Mouse (Mus musculus) right cerebral cortex, adult 18-20 months (tissue): ENCODE results near the gene Adcy5.

Source experiments
- DNase-seq: peaks from one replicate; pipeline ENCODE4 v3.0.0; 2022; ENCODE audit warnings: mixed read lengths

Gene Adcy5

GRCm38 (mm10) chr16:35208796-35209195, 54.1 kb downstream of the Adcy5 start:
- DNase-seq = no peak

DNA sequence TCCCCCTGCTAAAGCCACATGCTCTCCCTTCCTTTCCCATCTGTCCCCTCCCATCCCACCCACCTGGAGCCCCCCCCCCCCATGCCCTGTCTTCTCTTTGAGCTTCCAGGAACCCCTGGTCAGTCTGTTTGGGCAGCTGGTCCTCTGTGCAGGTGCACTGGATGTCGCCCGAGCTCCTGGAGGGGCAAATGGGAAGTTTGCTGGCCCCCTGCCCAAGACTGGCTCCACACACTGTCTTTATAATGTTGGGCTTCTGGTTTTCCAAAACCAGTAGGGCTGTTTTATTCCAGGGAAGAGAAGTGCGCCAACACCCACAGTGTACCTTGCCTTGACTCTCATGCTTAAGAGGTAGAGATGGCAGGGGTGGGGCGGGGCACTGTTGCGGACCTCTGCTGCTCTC, 55.1 kb downstream of the Adcy5 start:
- no peak for DNase-seq

DNA sequence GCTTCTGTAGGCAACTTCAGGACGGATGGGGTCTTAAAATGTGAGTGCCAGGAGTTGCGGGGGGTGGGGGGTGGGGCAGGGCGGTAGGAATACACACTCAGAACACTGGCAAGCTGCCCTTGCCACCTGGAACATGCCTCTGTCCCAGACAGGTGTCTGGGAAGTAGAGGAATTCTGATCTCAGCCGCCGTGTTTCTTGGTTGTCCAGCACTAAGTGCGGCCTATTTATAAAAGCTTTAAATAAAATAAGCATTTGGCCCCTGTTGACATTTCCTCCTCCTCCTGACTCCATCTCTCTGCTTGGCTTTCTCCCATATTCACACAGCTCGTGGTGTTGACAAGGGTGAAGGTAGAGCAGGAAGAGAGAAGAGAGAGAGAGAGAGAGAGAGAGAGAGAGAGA, 60.4 kb downstream of the Adcy5 start:
- no peak for DNase-seq

GRCm38 (mm10) chr16:35215498-35215897, 60.8 kb downstream of the Adcy5 start:
- DNase-seq = no peak

- no peak for DNase-seq
These were observed 62.3 kb downstream of the Adcy5 start for GRCm38 (mm10) chr16:35216826-35217491.

- no peak for DNase-seq
These were observed 65.7 kb downstream of the Adcy5 start for GRCm38 (mm10) chr16:35220412-35220811.

- no peak for DNase-seq
These were observed 66.9 kb downstream of the Adcy5 start for GRCm38 (mm10) chr16:35221581-35221980.

- no peak for DNase-seq
These were observed 69.3 kb downstream of the Adcy5 start for GRCm38 (mm10) chr16:35223930-35224329.

- no peak for DNase-seq
These were observed 70.0 kb downstream of the Adcy5 start for GRCm38 (mm10) chr16:35224716-35225115.

DNA sequence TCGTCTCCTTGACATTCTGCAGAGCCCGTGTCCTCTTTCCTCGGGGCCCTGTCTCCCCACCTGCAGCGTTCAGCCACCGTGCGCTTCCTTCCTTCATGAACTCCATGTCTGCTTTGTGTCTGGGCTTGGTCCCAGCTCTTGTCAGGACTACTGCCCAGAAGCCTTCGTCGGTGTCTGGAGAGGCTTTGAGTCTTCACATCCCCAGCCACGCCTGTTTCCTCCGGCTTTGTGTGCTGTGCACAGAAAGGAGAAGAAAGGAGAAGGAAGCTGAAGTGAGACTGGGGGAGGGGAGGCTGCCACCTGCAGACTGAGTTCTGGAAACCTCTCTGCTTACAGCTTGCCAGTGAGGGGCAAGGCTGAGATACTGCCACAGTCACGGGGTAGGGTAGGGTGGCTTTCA, 74.9 kb downstream of the Adcy5 start:
- DNase-seq = no peak

GRCm38 (mm10) chr16:35232153-35232750, 77.6 kb downstream of the Adcy5 start:
- DNase-seq = no peak

DNA sequence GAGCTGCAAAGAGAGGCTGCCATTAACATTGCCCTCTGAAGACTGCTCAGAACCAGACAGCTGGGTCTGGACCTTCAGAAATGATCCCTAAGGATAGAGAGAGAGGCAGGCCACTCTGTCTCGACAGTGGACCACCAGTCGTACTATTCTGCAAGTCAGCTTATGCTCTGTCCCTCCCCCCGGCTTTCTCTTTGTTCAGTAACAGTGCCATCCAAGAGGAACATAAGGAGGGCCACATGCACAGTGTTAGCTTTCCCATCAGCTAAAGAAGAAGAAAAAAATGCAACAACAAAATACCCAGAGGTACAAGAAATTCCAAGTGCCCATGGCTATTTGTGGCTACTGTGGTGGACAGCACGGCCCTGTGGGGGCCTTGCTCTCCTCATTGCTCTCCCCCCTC, 78.7 kb downstream of the Adcy5 start:
- DNase-seq = no peak

DNA sequence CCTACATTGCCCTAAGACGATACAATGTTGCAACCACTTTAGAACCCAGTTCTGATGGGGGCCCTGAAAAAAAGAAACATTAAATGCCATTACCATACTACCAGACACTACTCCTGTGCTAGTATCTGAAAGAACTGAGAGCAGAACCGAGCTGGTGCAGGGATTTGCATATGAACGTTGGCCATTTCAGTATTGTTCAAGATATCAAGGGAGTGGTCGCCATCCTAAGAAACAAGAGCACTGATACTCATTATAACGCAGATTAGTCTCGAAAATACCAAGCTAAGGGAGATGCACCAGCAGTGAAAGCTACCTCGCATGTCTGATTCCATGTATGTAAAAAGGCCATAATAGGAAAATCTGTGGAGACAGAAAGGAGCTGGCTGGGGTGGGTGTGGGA, 82.4 kb downstream of the Adcy5 start:
- no peak for DNase-seq

DNA sequence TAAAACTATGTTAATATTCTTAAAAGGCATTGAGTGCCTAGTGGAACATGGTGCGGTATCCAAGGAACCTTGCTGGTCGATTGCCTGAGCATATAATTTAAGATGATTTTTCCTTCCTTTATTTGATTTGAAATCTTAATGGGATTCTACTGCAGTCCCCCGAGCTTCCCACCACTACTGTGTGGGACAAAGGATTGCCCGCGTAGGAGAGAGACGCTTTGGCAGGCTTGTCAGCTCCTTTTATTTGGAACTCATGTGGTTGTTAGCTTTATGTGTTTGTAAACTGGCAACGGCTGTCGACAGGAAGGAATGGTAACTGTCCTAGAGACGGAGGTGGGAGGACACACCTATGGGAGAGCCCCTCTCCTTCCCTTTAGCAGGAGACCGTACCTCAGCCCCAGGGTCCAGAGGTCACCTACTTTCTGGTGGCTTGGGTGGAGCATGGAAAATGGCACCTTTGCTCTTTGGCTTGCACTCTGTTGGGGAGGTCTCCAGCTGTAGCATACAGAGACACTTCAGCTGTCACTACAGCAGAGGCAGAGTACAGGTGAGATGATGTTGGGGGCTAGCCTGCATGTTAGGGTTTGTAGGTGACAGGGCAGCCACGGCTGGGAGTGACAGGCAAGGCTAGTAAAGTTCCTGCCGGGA, 84.8 kb downstream of the Adcy5 start:
- no peak for DNase-seq

GRCm38 (mm10) chr16:35239966-35240730, 85.5 kb downstream of the Adcy5 start:
- no peak for DNase-seq

DNA sequence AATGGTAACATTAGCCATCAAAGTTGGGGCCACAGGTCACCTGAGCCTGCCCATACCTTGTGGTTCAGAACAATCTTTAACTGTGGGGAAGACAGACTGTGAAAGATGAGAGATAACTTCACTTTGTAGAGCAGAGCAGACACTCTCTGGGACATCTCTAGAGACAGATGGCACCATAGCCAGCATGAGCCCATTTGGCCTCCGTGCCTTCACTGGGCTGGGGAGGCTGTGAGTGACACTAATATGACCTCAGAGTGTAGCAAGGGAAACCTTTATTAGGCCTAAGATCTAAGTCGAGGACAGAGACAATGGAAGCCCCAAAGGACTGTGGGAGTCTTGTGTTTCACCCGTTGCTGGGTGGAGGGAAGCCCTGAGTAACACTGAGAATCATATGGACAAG, 92.7 kb downstream of the Adcy5 start:
- DNase-seq = no peak

DNA sequence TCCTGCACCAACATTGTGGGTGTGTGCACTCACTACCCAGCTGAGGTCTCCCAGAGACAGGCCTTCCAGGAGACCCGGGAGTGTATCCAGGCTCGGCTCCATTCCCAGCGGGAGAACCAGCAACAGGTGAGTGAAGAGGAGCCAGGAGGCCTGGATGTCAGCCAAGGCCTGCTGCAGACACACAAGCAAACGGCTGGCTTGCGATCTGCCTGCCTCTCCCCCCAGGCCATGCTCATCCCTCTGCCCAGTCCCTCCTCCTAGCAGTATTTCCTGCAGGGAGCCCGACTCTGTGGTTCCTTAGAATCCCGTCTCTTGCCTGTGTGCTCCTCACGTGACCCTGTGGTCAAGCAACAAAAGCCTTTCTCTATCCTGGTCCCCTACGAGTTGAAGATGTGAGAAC, 94.1 kb downstream of the Adcy5 start:
- DNase-seq = no peak

DNA sequence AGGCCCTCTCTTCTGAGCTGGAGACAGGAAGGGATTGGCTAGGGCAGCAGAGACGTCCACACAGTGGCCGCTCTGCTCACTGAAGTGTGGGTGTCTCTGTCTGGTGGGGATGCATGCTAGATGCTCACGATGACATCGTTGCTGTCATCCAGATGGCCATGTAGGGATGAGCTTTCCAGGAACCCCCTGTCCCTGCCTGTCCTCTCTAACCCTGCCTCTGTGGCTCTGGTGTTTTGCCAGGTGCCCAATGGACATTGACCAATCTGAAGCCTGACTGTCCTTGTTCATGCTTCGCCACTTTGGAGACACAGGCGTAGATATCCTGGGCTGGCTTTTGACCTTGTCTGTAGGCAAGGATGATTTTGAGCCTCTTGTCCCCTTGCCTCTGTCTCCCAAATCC, 95.1 kb downstream of the Adcy5 start:
- DNase-seq = no peak

GRCm38 (mm10) chr16:35251690-35252089, 97.0 kb downstream of the Adcy5 start:
- DNase-seq = no peak

DNA sequence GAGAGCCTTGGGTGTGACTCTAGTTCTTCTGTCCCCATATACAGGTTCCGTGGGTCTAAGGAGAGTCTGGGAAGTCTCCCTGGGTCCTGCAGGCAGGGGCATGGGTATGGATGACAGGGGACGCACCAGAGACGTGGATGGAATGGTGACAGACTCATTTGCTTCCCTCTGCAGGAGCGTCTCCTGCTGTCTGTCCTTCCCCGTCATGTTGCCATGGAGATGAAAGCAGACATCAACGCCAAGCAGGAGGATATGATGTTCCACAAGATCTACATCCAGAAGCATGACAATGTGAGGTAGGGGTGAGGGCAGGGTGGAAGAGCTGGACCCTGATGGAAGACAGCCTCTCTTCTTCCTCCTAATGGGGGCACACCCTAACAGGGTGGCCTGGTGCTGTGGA, 98.3 kb downstream of the Adcy5 start:
- no peak for DNase-seq

- DNase-seq = no peak
These were observed 101.3 kb downstream of the Adcy5 start for GRCm38 (mm10) chr16:35255981-35256380.

GRCm38 (mm10) chr16:35270353-35270934, 115.8 kb downstream of the Adcy5 start:
- peak; percentile 88 for DNase-seq

GRCm38 (mm10) chr16:35270945-35271344, 116.3 kb downstream of the Adcy5 start:
- no peak for DNase-seq
